Mouse (Mus musculus): ENCODE data around the gene Slc25a43.

Slc25a43 gene

DNA sequence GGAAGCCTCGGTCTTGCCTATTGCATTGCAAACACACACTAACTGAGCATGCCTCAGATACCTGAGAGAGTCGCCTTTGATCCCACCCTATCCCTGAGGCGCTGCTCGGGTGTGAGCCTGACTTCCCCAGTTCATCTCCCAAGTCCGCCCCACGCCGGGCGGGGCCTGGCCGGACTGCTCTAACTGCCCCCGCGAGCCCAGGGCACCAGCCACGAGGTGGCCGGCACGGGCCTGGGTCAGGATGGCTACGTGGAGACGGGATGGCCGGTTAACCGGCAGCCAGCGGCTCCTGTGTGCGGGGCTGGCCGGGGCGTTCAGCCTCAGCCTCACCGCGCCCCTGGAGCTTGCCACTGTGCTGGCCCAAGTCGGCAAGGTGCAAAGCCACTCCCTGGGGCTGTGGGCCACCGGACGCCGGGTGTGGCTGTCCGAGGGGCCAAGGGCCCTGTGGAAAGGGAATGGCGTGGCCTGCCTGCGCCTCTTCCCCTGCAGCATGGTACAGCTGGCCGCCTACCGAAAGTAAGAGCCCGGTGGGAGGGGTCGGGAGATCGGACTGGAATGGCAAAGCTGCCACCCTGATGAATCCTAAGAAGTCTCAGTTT, at the start of gene Slc25a43:
Gene Slc25a43, plus strand, starts transcription at position 157 of the 599 bp plus-strand sequence.
- DNase-seq: peak in 1 of 2 experiments; percentile 1

- no peak for DNase-seq
These were observed 3.1 kb upstream of the Slc25a43 start for GRCm38 (mm10) chrX:36740124-36740951.

GRCm38 (mm10) chrX:36741278-36741677, 2.2 kb upstream of the Slc25a43 start:
- DNase-seq: no peak

GRCm38 (mm10) chrX:36742744-36743143, 715 bp upstream of the Slc25a43 start:
- DNase-seq: no peak

DNA sequence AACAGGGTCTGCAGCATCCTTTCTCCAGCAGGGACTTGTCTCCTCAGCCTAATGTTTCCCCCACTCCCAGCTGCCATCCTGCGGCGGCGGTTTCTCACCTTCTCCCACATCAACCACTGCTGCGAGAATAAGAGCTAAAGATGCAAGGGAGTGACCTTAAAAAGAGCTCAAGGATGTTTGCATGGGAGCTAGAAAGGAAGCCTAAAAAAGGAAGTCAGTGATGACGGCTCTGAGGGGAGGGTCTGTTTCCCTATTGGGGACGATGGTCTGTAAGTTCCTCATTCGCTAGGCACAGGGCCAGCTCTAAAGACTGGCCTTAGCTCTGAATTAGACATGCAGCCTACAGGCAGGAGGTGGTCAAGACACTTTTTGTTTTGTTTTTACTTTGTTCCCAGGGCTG, 1.3 kb downstream of the Slc25a43 start:
- DNase-seq: no peak

DNA sequence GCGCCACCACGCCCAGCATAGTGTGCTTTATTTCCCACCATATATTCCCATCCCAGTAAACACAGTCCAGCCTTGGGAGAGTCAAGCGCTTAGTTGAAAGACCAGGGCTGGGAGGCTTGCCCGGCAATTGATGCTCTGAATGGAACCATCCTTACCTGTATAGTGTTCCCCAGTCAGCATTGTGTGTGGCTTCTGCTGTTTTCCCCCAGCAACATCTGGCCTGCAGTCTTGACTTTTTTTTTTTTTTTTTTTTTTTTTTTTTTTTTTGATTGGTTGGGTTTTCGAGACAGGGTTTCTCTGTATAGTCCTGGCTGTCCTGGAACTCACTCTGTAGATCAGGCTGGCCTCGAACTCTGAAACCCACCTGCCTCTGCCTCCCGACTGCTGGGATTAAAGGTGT, 1.9 kb downstream of the Slc25a43 start:
- no peak for DNase-seq

DNA sequence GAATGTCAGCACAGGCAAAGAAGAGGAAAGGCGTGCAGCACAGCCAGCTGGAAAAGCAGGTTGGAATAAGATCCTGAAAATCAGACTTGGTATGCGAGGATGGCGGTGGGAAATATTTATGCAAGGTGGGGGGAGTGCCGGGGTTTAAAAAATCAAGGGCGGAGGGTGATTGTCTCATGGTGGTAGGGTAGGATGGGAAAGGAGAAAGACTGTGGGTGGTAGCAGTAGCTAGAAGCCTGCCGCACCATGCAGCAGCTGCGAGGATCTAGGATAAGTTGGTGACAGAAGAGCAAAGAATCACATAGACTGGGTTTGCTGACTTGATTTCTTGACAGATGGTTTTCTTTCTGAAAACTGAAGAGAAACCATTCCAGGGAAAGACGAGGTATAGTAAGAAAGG, 3.3 kb downstream of the Slc25a43 start:
- DNase-seq: no peak

GRCm38 (mm10) chrX:36748573-36748972, 5.1 kb downstream of the Slc25a43 start:
- no peak for DNase-seq

GRCm38 (mm10) chrX:36749281-36749785, 5.9 kb downstream of the Slc25a43 start:
- no peak for DNase-seq

GRCm38 (mm10) chrX:36750591-36750990, 7.1 kb downstream of the Slc25a43 start:
- no peak for DNase-seq

GRCm38 (mm10) chrX:36752586-36752985, 9.1 kb downstream of the Slc25a43 start:
- DNase-seq: no peak

- no peak for DNase-seq
These were observed 14.5 kb downstream of the Slc25a43 start for GRCm38 (mm10) chrX:36757796-36758472.

- no peak for DNase-seq
These were observed 15.1 kb downstream of the Slc25a43 start for GRCm38 (mm10) chrX:36758566-36758965.

GRCm38 (mm10) chrX:36760946-36761635, 17.6 kb downstream of the Slc25a43 start:
- peak; percentile 51 to 68 for DNase-seq

GRCm38 (mm10) chrX:36762289-36762688, 18.8 kb downstream of the Slc25a43 start:
- DNase-seq: no peak

DNA sequence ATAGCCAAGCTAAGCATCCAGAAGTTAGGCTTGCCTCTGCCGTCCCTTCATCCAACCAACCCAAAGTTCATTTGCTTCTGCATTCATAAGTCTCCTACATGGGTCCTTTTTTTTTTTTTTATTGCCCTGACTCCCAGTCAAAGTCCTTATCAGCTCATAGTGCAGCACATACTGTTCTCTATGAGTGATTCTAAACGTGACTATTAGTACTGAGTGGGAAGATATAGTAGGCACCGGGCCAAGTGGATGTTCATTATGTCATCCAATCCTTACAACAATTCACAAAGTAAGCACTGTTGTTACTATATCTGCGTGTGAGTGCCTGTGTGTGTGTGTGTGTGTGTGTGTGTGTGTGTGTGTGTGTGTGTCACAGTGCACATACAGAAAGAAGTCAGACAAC, 19.4 kb downstream of the Slc25a43 start:
- DNase-seq: no peak

GRCm38 (mm10) chrX:36763298-36763933, 20.0 kb downstream of the Slc25a43 start:
- no peak for DNase-seq

- no peak for DNase-seq
These were observed 20.5 kb downstream of the Slc25a43 start for GRCm38 (mm10) chrX:36763934-36764317.

GRCm38 (mm10) chrX:36767386-36767785, 23.9 kb downstream of the Slc25a43 start:
- no peak for DNase-seq

- no peak for DNase-seq
These were observed 29.1 kb downstream of the Slc25a43 start for GRCm38 (mm10) chrX:36772591-36772990.

- DNase-seq: no peak
These were observed 32.1 kb downstream of the Slc25a43 start for GRCm38 (mm10) chrX:36775520-36775919.

DNA sequence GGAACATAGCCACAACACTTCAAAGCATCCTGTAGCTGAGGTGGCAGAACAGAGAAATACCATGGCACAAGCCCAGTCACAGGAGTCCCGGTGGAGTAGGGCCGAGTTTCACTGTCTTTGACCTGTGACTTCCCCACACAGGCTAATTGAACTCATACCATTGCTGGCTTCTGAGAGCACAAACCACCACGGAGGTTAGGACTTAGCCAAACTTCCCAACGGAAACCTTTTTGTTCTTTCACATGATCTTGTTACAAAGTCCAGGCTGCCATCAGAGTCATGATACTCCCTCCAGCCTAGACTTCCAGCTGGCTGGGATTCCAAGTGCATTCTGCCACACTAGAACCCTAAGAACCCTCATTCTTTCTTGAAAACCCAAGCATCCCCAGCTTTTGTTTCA, 34.2 kb downstream of the Slc25a43 start:
- DNase-seq: no peak

- DNase-seq: no peak
These were observed 45.9 kb downstream of the Slc25a43 start for GRCm38 (mm10) chrX:36789360-36789759.

Measured in cerebellum, adult 18-20 months (tissue).